Mouse (Mus musculus) heart, embryonic 11.5 days (tissue): Measurements from ENCODE around the gene Cdk6. TPM values are rescaled to one million over a fixed set of nuclear protein-coding genes. Genes with fewer than 3 reads are reported as not detected.

Experiments used
- ATAC-seq: fragments of 200-750 bp; cut with Nextera tagmentation; replicated peaks from 2 replicates; pipeline ENCODE4 v1.8.0; 2017; ENCODE audit warnings: moderate library complexity; ENCODE audit not compliant: insufficient number of reproducible peaks, low FRiP score, low TSS enrichment
- H3K27ac ChIP-seq: fragments of 300-500 bp; sonication (generic); 2 replicates; pipeline ENCODE4 v1.5.1; 2014; ENCODE audit warnings: mild to moderate bottlenecking, low read depth, low read length
- H3K27me3 ChIP-seq: fragments of 300-500 bp; sonication (generic); 2 replicates; pipeline ENCODE4 v1.6.1; 2014; ENCODE audit warnings: mild to moderate bottlenecking, low read length, mixed read lengths; ENCODE audit not compliant: control insufficient read depth, insufficient read depth
- H3K36me3 ChIP-seq: fragments of 300-500 bp; sonication (generic); 2 replicates; pipeline ENCODE4 v1.6.1; 2014; ENCODE audit warnings: mild to moderate bottlenecking, low read length, moderate library complexity, mixed read lengths; ENCODE audit not compliant: control insufficient read depth, insufficient read depth
- H3K4me1 ChIP-seq: fragments of 300-500 bp; sonication (generic); 2 replicates; pipeline ENCODE4 v1.6.1; 2014; ENCODE audit warnings: low read length; ENCODE audit not compliant: control insufficient read depth, insufficient read depth
- H3K4me2 ChIP-seq: fragments of 300-500 bp; sonication (generic); 2 replicates; pipeline ENCODE4 v1.6.1; 2014; ENCODE audit warnings: mild to moderate bottlenecking, moderate library complexity
- H3K4me3 ChIP-seq: fragments of 300-500 bp; sonication (generic); 2 replicates; pipeline ENCODE4 v1.5.1; 2014; ENCODE audit warnings: low read depth, low read length
- H3K9ac ChIP-seq: fragments of 300-500 bp; sonication (generic); 2 replicates; pipeline ENCODE4 v1.6.1; 2014; ENCODE audit warnings: mild to moderate bottlenecking, low read depth, low read length, moderate library complexity
- H3K9me3 ChIP-seq: fragments of 300-500 bp; sonication (generic); replicated peaks from 2 replicates; pipeline ENCODE4 v1.6.1; 2016; ENCODE audit warnings: low read length; ENCODE audit not compliant: control insufficient read depth
- WGBS: fragments of 180-500 bp; shearing (Covaris S2); extraction: QIAGEN DNeasy Blood & Tissue Kit; methylation state at CpG from one replicate; pipeline ENCODE4 v1.1.7; 2014; ENCODE audit not compliant: insufficient replicate concordance; 5-methylcytosine and 5-hydroxymethylcytosine counted together
- polyA plus RNA-seq: library from polyadenylated mRNA; unstranded; fragments of >200 nt; fragmentation: Nextera tagmentation; extraction: Ambion mirVana; gene quantifications from 2 replicates; pipeline ENCODE4 v1.2.1, GENCODE M21; 2014

Gene Cdk6
- polyA plus RNA-seq, 1 experiment from 2014 or later = 31.3 TPM

DNA sequence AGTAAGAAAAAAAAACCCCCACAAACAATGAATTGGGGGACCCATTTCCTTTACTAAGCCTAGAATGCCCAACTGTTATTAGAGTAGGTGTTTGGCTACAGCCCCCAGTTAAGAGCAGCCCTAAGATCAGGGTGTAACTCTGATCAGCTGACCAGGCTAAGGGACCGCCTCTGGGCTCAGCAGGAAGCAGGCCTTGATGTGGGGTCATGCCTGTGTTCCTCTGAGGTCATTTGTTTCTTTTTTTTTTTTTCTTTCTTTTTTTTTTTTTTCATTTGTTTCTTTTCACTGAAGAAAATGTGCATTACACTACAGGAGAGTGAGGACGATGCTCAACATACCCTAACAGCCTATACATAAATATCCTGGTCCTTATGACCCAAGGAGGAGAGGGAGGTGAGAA, 236.7 kb downstream of the Cdk6 start:
- Histone ChIP-seq H3K9me3 (peaks cover 6% of the 10 kb centered on the region; the same call in 1 of the 2 replicates), H3K4me1 (no peaks in the 10 kb centered on the region), H3K27me3 (no peaks in the 10 kb centered on the region), H3K4me3 (no peak overlapping the region), H3K36me3 (peaks cover 57% of the 10 kb centered on the region), H3K4me2 (no peak overlapping the region), H3K9ac (no peak overlapping the region), H3K27ac (no peak overlapping the region)
- no peak for ATAC-seq
- 87% methylated on average over 2 of the region's 2 CpGs for WGBS

DNA sequence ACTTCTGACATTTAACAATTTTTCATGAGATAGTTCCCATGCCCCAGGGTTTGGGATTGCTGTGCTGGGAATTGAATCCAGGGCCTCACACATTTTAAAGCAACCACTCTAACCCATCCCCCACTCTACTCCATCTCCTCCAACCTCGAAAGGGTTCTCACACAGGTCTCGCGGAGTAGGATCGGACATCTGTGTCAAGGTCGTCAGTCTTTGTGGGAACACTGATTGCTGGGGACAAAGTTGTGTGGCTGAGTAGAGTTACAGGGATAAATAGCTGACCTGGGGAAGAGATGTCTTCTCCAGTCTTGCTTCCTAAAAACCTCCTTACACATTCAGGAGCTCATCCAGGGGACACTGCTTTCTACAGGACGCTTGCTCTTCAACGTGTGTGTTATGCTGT, 237.8 kb downstream of the Cdk6 start:
- H3K4me3 ChIP-seq = no peak overlapping the region
- no peak overlapping the region for H3K27ac ChIP-seq
- peaks cover 6% of the 10 kb centered on the region; the same call in 1 of the 2 replicates for H3K9me3 ChIP-seq
- no peak overlapping the region for H3K9ac ChIP-seq
- no peak for ATAC-seq
- no peaks in the 10 kb centered on the region for H3K27me3 ChIP-seq
- no peaks in the 10 kb centered on the region for H3K4me1 ChIP-seq
- peaks cover 49% of the 10 kb centered on the region for H3K36me3 ChIP-seq
- WGBS = 92% methylated on average over 7 of the region's 7 CpGs
- H3K4me2 ChIP-seq = no peak overlapping the region

Other genes with a start within 250 kb of the Cdk6 start
- 19.3 and 25.1 TPM in 2 replicates for gene Fam133b, start 202.3 kb downstream of the Cdk6 start, polyA plus RNA-seq
- 2.4 and 2.9 TPM in 2 replicates for gene 1700109H08Rik, start 230.1 kb downstream of the Cdk6 start, polyA plus RNA-seq